Mouse (Mus musculus) olfactory bulb, adult 2 months (tissue): ENCODE results near the gene Shisal1.

ENCODE experiments used
- CTCF ChIP-seq: fragments of 200-500 bp; IDR thresholded peaks from 2 replicates; pipeline ENCODE4 v1.5.1; 2012; ENCODE audit warnings: low read depth, mild to moderate bottlenecking, low read length, moderate library complexity; ENCODE audit not compliant: insufficient read depth
- POLR2A ChIP-seq: fragments of 200-500 bp; IDR thresholded peaks from 2 replicates; pipeline ENCODE4 v1.6.1; 2012; ENCODE audit warnings: mild to moderate bottlenecking, low read depth, low read length, moderate library complexity; ENCODE audit not compliant: insufficient read depth

DNA sequence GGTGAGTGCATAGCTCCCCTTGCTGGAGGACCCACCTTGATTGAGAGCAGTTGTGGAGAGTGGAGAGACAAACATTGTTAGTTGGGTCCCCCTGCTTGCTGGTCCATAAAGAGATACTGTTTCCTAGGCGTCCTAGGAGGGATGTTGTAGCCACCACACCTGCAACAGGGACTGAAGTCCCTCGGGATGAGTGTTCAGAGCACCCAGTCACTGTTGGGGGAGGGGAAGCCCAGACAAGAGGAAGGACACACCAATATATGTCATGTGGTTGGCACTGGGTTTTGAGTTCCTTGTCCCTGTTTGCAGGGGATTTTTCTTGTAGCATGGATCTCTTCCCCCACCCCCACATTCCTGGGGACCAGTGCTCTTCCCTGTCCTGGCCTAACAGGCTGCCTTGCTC, 106.0 kb downstream of the Shisal1 start:
- TF ChIP-seq POLR2A = no peak
- TF ChIP-seq CTCF = no peak
